Mouse (Mus musculus): ENCODE data around the gene Nyap1. TPM values are rescaled to one million over a fixed set of nuclear protein-coding genes. Genes with fewer than 3 reads are reported as not detected.
"Not testable (repeated sequence)": the region's sequence is repeated elsewhere in the genome, so short reads cannot be mapped to it uniquely, and the experiment has no call there.

The Nyap1 gene
- polyA plus RNA-seq, 1 experiment from 2014 or later, result 5.1 TPM

- H3K9me3 ChIP-seq, result no peaks in the 10 kb centered on the region
- H3K4me1 ChIP-seq, result peaks cover 8% of the 10 kb centered on the region; the same call in 1 of the 2 replicates
- no peaks in the 10 kb centered on the region for H3K27me3 ChIP-seq (ENCODE audit: poor library complexity, severe bottlenecking)
- no peak for DNase-seq (ENCODE audit: extremely low spot score, low spot score)
- peaks cover 53% of the 10 kb centered on the region for H3K36me3 ChIP-seq (replicated peaks)
- no peak overlapping the region for H3K4me3 ChIP-seq
- no peak overlapping the region for H3K27ac ChIP-seq
- 91% methylated on average over 19 of the region's 19 CpGs for WGBS
Measured at GRCm38 (mm10) chr5:137758921-137759534, 17.6 kb upstream of the Nyap1 start.

GRCm38 (mm10) chr5:137757887-137758286 lies 16.5 kb upstream of the Nyap1 start:
- WGBS, result 81% methylated on average over 6 of the region's 6 CpGs
- H3K36me3 ChIP-seq (replicated peaks), result peaks cover 65% of the 10 kb centered on the region

GRCm38 (mm10) chr5:137756882-137757661 lies 15.7 kb upstream of the Nyap1 start:
- peaks cover 12% of the 10 kb centered on the region; the same call in 1 of the 2 replicates for H3K4me1 ChIP-seq
- peaks cover 73% of the 10 kb centered on the region for H3K36me3 ChIP-seq (replicated peaks)
- WGBS, result 48% methylated on average over 10 of the region's 10 CpGs
- no peaks in the 10 kb centered on the region for H3K9me3 ChIP-seq
- no peaks in the 10 kb centered on the region for H3K27me3 ChIP-seq (ENCODE audit: poor library complexity, severe bottlenecking)
- H3K27ac ChIP-seq, result no peak overlapping the region
- H3K4me3 ChIP-seq, result no peak overlapping the region
- peak; percentile 81 for DNase-seq (ENCODE audit: extremely low spot score, low spot score)

More at GRCm38 (mm10) chr5:137757887-137758286, 16.5 kb upstream of the Nyap1 start:
- no peaks in the 10 kb centered on the region for H3K9me3 ChIP-seq
- no peak overlapping the region for H3K4me3 ChIP-seq
- H3K27ac ChIP-seq, result 0 out of 2 replicates have a peak overlapping the region, but pooled peaks have one; percentile 8
- H3K4me1 ChIP-seq, result peaks cover 12% of the 10 kb centered on the region; the same call in 1 of the 2 replicates
- H3K27me3 ChIP-seq (ENCODE audit: poor library complexity, severe bottlenecking), result no peaks in the 10 kb centered on the region
- no peak for DNase-seq (ENCODE audit: extremely low spot score, low spot score)

GRCm38 (mm10) chr5:137756106-137756505 lies 14.7 kb upstream of the Nyap1 start:
- 86% methylated on average over 3 of the region's 3 CpGs for WGBS

GRCm38 (mm10) chr5:137755425-137755824 lies 14.0 kb upstream of the Nyap1 start:
- no peak overlapping the region for H3K4me3 ChIP-seq
- 86% methylated on average over 5 of the region's 5 CpGs for WGBS
- no peak overlapping the region for H3K27ac ChIP-seq
- no peaks in the 10 kb centered on the region for H3K27me3 ChIP-seq (ENCODE audit: poor library complexity, severe bottlenecking)
- no peak for DNase-seq (ENCODE audit: extremely low spot score, low spot score)
- H3K4me1 ChIP-seq, result peaks cover 12% of the 10 kb centered on the region; the same call in 1 of the 2 replicates
- H3K36me3 ChIP-seq (replicated peaks), result peaks cover 88% of the 10 kb centered on the region
- H3K9me3 ChIP-seq, result no peaks in the 10 kb centered on the region

More at GRCm38 (mm10) chr5:137756106-137756505, 14.7 kb upstream of the Nyap1 start:
- DNase-seq (ENCODE audit: extremely low spot score, low spot score), result no peak
- no peak overlapping the region for H3K27ac ChIP-seq
- H3K9me3 ChIP-seq, result no peaks in the 10 kb centered on the region
- no peak overlapping the region for H3K4me3 ChIP-seq
- peaks cover 82% of the 10 kb centered on the region for H3K36me3 ChIP-seq (replicated peaks)
- no peaks in the 10 kb centered on the region for H3K27me3 ChIP-seq (ENCODE audit: poor library complexity, severe bottlenecking)
- H3K4me1 ChIP-seq, result peaks cover 12% of the 10 kb centered on the region; the same call in 1 of the 2 replicates

GRCm38 (mm10) chr5:137753111-137753832 lies 11.9 kb upstream of the Nyap1 start:
- Histone ChIP-seq H3K9me3 (no peaks in the 10 kb centered on the region), H3K27me3 (ENCODE audit: poor library complexity, severe bottlenecking) (no peaks in the 10 kb centered on the region), H3K4me3 (no peak overlapping the region; the same call in 1 of the 2 replicates), H3K27ac (no peak overlapping the region), H3K36me3 (replicated peaks) (peaks cover 75% of the 10 kb centered on the region), H3K4me1 (peaks cover 20% of the 10 kb centered on the region)
- WGBS, result 81% methylated on average over 13 of the region's 13 CpGs
- no peak for DNase-seq (ENCODE audit: extremely low spot score, low spot score)

GRCm38 (mm10) chr5:137751988-137752387 lies 10.6 kb upstream of the Nyap1 start:
- DNase-seq (ENCODE audit: extremely low spot score, low spot score), result no peak
- 92% methylated on average over 6 of the region's 6 CpGs for WGBS
- peaks cover 64% of the 10 kb centered on the region for H3K36me3 ChIP-seq (replicated peaks)

GRCm38 (mm10) chr5:137751221-137751887 lies 9.9 kb upstream of the Nyap1 start:
- 94% methylated on average over 13 of the region's 13 CpGs for WGBS
- Histone ChIP-seq H3K27me3 (ENCODE audit: poor library complexity, severe bottlenecking) (no peaks in the 10 kb centered on the region), H3K4me3 (no peak overlapping the region), H3K9me3 (no peaks in the 10 kb centered on the region), H3K27ac (no peak overlapping the region), H3K4me1 (peaks cover 36% of the 10 kb centered on the region), H3K36me3 (replicated peaks) (peaks cover 58% of the 10 kb centered on the region)
- no peak for DNase-seq (ENCODE audit: extremely low spot score, low spot score)

More at GRCm38 (mm10) chr5:137751988-137752387, 10.6 kb upstream of the Nyap1 start:
- Histone ChIP-seq H3K27me3 (ENCODE audit: poor library complexity, severe bottlenecking) (no peaks in the 10 kb centered on the region), H3K27ac (no peak overlapping the region), H3K4me1 (peaks cover 31% of the 10 kb centered on the region), H3K4me3 (no peak overlapping the region), H3K9me3 (no peaks in the 10 kb centered on the region)

- not testable (repeated sequence) for H3K27me3 ChIP-seq (ENCODE audit: poor library complexity, severe bottlenecking); DNase-seq (ENCODE audit: extremely low spot score, low spot score); H3K9me3 ChIP-seq; H3K4me3 ChIP-seq; H3K27ac ChIP-seq
- 96% methylated on average over 6 of the region's 8 CpGs for WGBS
- Histone ChIP-seq H3K4me1 (peaks cover 48% of the 10 kb centered on the region), H3K36me3 (replicated peaks) (peaks cover 46% of the 10 kb centered on the region)
Measured at GRCm38 (mm10) chr5:137750212-137750611, 8.8 kb upstream of the Nyap1 start.

- Histone ChIP-seq H3K27ac (peak overlapping the region; percentile 40; the same call in 1 of the 2 replicates), H3K4me3 (peak overlapping the region; percentile 80), H3K9me3 (no peaks in the 10 kb centered on the region), H3K4me1 (peaks cover 56% of the 10 kb centered on the region), H3K27me3 (ENCODE audit: poor library complexity, severe bottlenecking) (no peaks in the 10 kb centered on the region), H3K36me3 (replicated peaks) (peaks cover 44% of the 10 kb centered on the region)
- WGBS, result 81% methylated on average over 6 of the region's 6 CpGs
- DNase-seq (ENCODE audit: extremely low spot score, low spot score), result no peak
Measured at GRCm38 (mm10) chr5:137749196-137749836, 7.9 kb upstream of the Nyap1 start.

- H3K27ac ChIP-seq, result peak overlapping the region; percentile 56; the same call in 1 of the 2 replicates
- WGBS, result 52% methylated on average over 5 of the region's 5 CpGs
- no peak for DNase-seq (ENCODE audit: extremely low spot score, low spot score)
Measured at GRCm38 (mm10) chr5:137748130-137748770, 6.8 kb upstream of the Nyap1 start.

More at GRCm38 (mm10) chr5:137748130-137748770, 6.8 kb upstream of the Nyap1 start:
- H3K36me3 ChIP-seq (replicated peaks), result peaks cover 33% of the 10 kb centered on the region
- peaks cover 52% of the 10 kb centered on the region for H3K4me1 ChIP-seq
- no peaks in the 10 kb centered on the region for H3K9me3 ChIP-seq
- H3K27me3 ChIP-seq (ENCODE audit: poor library complexity, severe bottlenecking), result no peaks in the 10 kb centered on the region
- peak overlapping the region; percentile 80 for H3K4me3 ChIP-seq
